Mouse (Mus musculus) retina, adult 2 months (tissue): Measurements from ENCODE around the gene Ano4.

Source experiments
- DNase-seq: peaks from one replicate; pipeline ENCODE4 v3.0.0-alpha.2; 2012; ENCODE audit warnings: low read depth, low spot score

Gene Ano4

DNA sequence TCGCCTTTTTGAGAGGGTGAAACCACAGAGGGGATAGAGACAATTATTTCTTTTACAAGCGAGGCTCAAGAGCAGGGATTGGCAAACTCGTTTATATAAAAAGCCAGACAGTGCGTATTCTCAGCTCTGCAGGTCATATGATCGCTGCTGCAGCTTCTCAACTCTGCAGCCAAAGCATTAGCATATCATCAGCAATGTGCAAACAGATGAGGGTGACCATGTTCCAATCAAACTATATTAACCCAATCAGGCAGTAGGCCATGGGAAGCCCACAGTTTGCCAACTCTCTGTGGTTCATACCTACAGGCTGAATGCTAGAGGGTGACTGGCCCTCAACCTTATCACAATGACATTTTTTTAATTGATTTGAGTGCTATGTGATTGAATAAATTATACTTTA lies 64.2 kb downstream of the Ano4 start:
- no peak for DNase-seq

DNA sequence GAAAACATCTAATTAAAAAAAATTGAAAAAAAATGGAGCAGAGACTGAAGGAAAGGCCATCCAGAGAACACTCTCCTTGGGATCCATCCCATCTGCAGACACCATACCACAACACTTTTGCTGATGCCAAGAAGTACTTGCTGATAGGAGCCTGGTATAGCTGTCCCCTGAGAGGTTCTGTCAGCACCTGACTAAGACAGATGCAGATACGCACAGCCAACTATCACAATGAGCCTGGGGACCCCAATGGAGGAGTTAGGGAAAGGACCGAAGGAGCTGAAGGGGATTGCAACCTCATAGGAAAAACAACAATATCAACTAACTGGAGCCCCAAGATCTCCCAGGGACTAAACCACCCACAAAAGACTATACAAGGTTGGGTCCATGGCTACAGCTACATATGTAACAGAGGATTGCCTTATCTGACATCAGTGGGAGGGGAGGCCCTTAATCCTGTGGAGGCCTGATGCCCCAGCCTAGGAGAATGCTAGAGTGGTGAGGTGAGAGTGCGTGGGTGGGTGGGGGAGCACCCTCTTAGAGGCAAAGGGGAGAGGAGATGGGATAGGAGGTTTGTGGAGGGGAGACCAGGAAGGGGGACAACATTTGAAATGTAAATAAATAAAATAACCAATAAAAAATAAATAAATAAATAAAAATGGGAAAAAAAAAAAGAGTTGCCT lies 71.4 kb downstream of the Ano4 start:
- DNase-seq = no peak

- DNase-seq = no peak
Observed at GRCm38 (mm10) chr10:89267312-89267711, 77.2 kb downstream of the Ano4 start.

DNA sequence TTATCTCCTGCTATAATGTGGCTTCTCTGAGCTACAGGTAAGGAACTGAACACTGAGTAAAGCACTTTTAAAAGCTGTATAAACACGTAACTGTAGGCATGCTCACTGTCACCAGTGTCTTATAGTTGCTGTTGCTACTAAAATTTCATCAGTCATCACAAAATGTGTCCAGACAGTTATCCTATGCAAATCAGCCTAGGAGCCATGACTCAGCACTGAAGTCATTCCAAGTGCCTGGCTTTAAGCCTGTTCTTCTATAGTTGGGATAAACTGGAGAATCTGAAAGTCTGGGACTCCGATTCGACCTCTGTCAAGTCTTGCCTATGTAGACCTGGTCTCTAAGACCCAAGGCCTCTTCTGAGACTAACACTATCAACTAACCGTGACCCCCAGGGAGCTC lies 81.2 kb downstream of the Ano4 start:
- no peak for DNase-seq

DNA sequence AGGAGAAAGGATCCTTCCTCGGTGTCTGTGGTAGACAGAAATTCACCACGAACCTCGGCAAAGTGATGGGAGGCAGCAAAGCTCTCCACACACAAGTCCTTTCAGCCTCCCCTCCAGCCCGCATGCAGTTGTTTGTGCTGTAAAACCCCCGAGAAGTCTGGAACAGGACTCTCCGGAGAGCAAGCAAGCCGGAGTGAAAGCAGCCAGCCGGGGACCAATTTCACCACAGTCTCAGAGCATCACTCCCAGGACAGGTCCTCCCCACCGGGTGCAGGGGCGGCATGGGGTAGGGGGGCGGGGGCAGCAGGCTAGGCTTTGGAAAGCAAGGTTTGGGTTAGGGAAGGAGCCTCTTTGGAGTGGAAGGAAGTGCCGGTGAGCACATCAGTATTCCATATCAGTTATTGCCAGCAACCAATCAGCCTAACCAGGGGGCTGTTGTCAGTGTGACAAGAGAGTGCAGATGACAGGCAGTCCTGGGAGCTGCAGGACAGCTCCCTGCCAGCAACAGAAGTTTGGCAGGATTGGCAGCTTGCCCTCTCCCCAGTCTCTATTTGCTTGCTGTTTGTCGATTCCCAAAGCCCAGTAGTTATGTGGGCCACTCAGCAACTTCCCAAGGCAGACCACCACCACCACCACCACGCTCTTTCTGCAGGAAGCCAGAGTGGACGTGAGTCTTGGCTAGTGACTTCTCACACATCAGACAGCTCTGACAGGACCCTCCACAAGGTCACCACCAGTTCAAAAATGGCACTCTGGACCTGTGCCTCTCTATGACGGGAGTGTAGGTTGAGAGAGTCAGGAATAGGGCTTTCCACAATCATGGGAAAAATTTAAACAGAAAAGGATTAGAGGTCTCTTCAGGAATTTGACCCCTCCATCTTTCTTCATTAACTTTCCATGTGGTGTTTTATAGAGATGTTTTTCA lies 86.8 kb downstream of the Ano4 start:
- DNase-seq = no peak

DNA sequence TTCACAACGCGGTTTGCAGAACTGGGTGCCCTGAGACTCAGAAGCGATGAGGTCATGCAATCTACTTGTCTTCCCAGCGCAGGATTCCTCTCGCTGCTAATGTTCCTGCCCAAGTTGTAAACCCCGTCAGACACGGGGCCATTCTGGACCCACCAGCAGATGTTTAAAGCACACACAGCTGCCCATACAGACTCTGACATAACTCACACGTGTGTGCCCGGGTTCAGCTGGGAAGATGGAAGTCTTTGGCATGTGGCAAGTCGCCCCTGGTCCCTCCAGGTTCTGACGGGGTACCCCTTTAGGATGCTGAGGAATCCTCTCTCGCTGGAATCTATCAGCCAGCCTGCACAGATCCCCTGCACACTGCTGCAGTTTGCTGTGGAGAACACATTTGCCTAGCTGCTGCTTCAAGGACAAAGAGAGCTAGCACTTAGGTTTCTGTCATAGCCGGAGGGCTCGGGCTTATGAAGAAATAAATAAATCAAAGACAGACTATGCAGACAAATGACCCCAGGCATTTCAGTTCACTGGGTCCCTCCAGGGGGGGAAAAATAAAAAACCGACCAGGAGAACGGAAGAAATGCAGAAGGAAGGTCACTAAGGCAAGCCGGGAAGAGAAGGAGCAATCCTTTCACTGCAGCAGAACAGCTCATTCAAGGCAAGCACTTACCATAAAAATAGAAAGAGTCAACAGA lies 87.7 kb downstream of the Ano4 start:
- no peak for DNase-seq

GRCm38 (mm10) chr10:89254765-89255164 lies 89.8 kb downstream of the Ano4 start:
- DNase-seq = no peak

DNA sequence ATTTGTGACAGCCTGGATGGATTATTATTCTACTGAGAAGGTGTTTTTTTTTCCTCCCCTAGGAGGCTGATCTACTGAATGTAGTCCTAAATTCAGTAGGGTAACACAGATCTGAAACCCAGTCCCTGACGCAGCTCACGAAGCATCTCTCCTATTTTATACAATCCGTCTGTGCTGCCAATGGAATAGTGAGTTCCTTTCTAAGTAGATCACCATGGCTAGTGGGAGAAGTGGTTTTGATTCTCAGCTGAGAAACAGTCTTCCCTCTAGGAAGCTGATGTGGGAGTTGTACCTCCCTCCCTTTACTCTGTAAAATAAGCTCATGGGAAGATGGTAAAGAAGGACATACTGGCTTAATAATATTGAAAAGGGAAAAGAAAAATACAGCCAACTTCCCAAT lies 90.8 kb downstream of the Ano4 start:
- DNase-seq = no peak

DNA sequence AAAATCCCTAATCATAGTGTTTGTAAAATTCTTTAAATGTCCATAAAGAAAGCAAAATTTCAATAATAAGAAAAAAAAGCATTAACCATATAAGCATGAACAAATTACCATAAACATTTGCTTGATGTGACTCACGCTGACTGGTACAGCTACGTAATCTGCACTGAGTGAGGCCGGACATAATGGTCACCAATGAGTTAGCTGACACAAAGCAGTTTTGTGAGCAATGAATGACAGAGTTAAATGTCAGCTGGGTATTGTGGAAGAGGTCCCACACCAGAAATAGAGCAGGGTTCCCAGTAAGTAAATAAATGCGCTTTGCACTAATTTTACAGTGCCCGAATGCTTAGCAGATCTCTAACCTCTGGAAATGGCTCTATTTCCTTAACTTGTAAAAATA lies 91.9 kb downstream of the Ano4 start:
- no peak for DNase-seq

- DNase-seq = no peak
Observed at GRCm38 (mm10) chr10:89243808-89244207, 100.8 kb downstream of the Ano4 start.

- DNase-seq = no peak
Observed at GRCm38 (mm10) chr10:89224524-89224923, 120.0 kb downstream of the Ano4 start.

DNA sequence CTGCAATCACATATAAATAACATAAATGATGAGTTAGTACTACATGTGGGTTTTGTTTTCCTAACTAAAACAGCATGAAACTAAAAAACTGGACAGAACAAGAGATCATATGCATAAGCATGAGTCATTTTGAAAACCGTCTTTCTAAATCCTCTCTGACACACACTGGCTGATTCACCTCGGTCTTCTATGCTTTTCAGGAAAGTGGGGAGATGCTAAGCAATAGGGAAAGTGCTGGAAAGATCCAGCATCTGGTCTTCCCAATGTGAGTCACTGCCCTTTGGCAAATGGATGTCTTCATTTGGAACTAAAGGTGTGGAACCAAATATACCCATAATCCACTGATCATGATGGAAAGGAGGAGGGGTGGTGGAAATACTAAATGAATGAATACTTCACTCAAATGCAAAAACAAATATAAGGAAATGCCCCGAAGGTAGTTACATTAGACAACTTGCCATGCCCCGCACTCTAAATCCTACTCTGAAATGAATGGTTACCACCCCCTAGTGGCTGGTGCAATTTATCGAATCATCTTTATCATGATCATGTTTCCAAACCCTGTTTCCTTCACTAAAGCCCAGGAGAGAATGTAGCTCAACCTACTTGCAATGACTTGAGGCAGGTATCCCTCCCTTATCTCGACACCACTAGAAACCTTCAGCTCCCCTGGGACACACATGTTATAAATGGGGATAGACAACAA lies 122.1 kb downstream of the Ano4 start:
- DNase-seq = no peak

DNA sequence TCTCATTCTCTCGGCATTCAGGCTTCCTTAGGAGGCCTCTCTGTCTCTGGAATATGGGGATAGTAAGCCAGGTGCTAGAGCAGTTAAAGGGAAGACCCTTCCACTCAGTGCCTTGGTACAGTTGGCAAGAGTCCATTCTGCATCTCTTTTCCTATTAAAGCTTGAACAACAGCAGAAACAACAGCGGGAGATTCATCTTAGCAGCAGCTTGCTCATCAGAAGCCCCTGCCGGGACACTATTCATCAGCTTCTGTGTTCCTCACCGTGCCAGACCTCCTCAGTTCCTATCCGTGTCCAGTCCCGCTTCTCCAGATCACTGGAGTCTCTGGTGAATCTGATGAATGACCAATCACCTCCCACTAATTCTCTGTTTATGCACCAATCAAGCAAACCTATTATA lies 128.5 kb downstream of the Ano4 start:
- DNase-seq = no peak

- no peak for DNase-seq
Observed at GRCm38 (mm10) chr10:89205858-89206257, 138.7 kb downstream of the Ano4 start.

GRCm38 (mm10) chr10:89196444-89196843 lies 148.1 kb downstream of the Ano4 start:
- DNase-seq = no peak

- DNase-seq = no peak
Observed at GRCm38 (mm10) chr10:89195068-89195467, 149.5 kb downstream of the Ano4 start.

- DNase-seq = no peak
Observed at GRCm38 (mm10) chr10:89194440-89194839, 150.1 kb downstream of the Ano4 start.

DNA sequence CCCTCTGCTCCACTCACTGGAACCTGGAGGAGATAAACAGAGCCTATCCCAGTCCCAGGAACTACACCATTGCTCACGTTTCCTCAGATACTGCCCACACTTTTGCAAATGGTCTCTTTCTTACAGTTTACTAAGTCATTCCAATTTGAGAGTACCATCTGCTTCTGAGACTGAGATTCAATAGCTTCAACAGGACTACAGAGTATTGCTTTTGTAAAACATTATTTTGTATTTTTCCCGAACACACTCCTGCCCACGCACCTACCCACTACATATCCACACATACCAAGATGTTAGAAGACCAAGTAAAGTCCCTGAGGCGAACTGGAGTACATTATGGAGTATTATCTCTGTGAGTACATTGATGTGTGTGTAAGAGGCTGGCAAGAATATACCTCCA lies 166.6 kb downstream of the Ano4 start:
- DNase-seq = no peak

DNA sequence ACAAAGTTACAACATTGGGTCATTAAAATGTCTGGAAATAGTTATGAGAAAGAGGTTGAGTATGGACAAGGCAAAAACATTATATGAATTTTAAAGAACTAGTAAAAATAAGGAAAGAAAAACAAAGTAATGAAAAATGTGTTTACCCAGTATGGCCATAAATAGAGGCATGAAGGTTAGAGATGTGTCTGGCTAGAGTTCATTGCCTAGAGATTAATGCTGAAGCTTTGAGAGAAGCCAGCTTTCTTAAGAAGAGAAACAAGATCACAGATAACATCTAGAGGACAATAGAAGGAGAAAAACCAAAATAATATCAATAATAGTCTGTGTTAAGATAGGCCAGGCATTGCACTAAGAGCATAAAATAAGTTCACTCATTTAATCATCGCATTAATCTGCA lies 180.0 kb downstream of the Ano4 start:
- no peak for DNase-seq

- no peak for DNase-seq
Observed at GRCm38 (mm10) chr10:89155502-89155901, 189.1 kb downstream of the Ano4 start.

DNA sequence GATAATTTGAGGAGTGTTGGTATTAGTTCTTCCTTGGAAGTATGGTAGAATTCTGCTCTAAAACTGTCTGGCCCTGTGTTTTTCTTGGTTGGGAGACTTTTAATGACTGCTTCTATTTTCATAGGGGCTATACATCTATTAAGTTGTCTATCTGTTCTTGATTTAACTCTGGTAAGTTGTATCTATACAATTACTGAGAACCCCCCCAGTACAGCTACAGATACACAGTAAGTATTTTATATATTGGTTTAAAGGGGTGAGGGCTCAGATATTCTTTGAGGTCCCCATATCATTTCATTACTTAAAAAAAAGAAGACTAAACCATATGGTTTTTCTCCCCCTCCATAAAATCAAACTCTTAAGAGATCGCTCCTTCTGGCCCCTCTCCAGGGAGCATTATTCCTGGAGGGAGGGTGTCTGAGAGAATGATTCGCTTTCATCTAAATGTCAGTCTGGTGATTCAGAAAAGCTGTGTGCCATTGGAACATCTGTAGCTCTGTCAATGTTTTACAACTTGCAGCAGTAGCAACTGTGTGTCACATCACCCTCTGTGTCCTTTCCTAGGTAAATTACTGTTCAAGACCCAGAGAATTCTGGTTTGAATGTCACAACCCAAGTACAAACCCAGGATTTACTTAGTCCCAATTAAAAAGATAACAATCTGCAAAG lies 189.6 kb downstream of the Ano4 start:
- no peak for DNase-seq
